Mouse (Mus musculus): ENCODE data around the gene Hist1h1a.

Gene Hist1h1a

DNA sequence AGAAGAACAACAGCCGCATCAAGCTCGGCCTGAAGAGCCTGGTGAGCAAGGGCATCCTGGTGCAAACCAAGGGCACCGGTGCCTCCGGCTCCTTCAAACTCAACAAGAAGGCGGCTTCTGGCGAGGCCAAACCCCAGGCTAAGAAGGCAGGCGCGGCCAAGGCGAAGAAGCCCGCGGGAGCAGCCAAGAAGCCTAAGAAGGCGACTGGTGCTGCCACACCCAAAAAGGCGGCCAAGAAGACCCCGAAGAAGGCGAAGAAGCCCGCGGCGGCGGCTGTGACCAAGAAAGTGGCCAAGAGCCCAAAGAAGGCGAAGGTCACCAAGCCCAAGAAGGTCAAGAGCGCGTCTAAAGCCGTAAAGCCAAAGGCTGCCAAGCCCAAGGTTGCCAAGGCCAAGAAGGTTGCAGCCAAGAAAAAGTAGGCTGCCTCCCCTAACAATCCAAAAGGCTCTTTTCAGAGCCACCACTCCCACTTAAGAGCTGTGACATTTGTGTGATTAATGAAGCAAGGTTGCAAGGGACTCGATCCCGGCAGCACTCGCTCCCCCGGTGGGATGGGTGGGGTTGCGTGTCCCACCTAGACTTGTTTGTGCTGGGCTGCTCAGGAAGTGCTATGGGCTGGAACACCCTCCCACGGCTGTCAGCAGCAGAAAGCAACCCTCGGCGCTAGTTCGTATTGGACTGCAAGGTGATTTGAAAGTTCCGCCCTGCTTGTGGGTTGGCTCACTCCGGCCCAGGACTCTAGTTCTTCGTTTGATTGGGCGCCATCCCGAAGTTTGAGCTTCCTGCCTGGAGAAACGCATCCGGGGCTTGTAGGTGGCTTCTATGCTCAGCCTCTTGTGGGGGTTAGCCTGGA is 24.2 kb upstream of the Hist1h1a start:
- CTCF ChIA-PET = interaction anchor here in 2 of 4 experiments (1.0 to 3.0 kb wide), 5 partner anchors 10 to 42 kb away, joined by 3 to 11 read pairs (median 3); partner anchors contain the start of genes Hist1h2ab (in 1 of the 2), Hist1h3b (in 1 of the 2) and Hist1h4c (in 1 of the 2)
- POLR2A ChIA-PET = interaction anchor here (0.5 to 44.4 kb wide), 138 partner anchors 3 to 1986 kb away, joined by 3 to 2331 read pairs (median 5); partner anchors contain the start of genes Hist1h1a (in 4 of the 4), Hist1h2ab (in 4 of the 4), Hist1h2bc (in 4 of the 4) and Hist1h2be (in 4 of the 4)

- ChIA-PET POLR2A (interaction anchor here (0.5 to 44.4 kb wide), 114 partner anchors 2 to 1986 kb away, joined by 3 to 2331 read pairs (median 6); partner anchors contain the start of genes Hist1h1a (in 4 of the 4), Hist1h2ab (in 4 of the 4), Hist1h2bc (in 4 of the 4) and Hist1h2be (in 4 of the 4)), CTCF (interaction anchor here in 2 of 4 experiments (1.0 to 3.0 kb wide), 4 partner anchors 10 to 43 kb away, joined by 3 to 11 read pairs (median 3); partner anchors contain the start of genes Hist1h2ab (in 1 of the 2), Hist1h3b (in 1 of the 2) and Hist1h4c (in 1 of the 2))
Observed at GRCm38 (mm10) chr13:23739922-23740252, 23.6 kb upstream of the Hist1h1a start.

DNA sequence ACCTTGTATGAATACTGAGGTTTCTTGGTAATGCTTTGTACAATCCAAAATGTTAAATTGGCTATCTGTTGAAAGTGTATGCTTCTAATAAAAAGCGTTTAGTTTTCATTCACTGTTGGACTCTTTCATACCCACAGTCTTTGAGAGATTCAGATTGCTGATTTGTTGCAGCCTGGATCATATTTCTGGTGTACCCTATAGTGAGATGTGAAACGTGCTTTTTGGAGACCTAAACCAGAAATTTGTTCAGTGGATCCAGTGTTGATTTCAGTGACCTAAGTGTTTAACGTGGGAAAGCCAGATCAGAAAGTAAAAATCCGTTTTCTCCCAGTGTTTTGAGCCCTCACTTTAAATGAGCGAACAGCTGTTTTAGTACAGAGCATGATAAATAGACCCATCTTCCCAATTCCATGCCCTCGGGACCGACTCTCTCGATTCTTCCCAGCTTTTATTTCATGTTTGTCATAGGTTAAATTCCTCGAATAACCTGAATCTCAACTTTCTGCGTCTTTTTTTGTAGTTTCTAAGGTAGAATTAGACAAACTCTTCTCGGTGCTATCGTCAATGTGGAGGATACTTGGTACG is 23.1 kb upstream of the Hist1h1a start:
- POLR2A ChIA-PET = interaction anchor here (0.5 to 44.4 kb wide), 100 partner anchors 2 to 1987 kb away, joined by 3 to 2331 read pairs (median 7); partner anchors contain the start of genes Hist1h1a (in 4 of the 4), Hist1h2ac (in 4 of the 4), Hist1h2bc (in 4 of the 4) and Hist1h3a (in 4 of the 4)
- CTCF ChIA-PET = interaction anchor here in 2 of 4 experiments (1.0 to 3.0 kb wide), 4 partner anchors 11 to 43 kb away, joined by 3 to 11 read pairs (median 3); partner anchors contain the start of genes Hist1h2ab (in 1 of the 2), Hist1h3b (in 1 of the 2) and Hist1h4c (in 1 of the 2)

DNA sequence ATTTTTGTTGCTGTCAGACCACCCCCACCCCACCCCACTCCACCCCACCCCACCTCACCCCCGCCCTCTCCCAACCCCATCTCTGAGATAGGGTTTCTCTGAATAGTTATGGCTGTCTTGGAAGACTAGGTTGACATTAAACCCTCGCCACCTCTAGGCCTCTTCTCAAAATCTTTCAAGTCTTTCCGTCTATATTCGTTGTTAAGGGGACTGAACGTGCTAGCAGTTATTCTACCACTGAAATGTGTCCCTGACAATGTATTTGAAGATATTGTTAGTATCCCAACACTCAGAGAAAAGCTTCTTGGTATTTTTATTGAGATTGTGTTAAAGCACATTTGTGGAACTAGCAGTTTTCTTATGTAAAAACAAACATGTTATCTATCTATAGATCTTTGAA is 22.6 kb upstream of the Hist1h1a start:
- ChIA-PET CTCF (interaction anchor here in 1 of 4 experiments (3.0 kb wide), 1 partner anchor 11 kb away, joined by 11 read pairs; the partner anchor contains the start of genes Hist1h2ab and Hist1h3b), POLR2A (interaction anchor here (1.1 to 44.4 kb wide), 32 partner anchors 1 to 541 kb away, joined by 3 to 2331 read pairs (median 48); partner anchors contain the start of genes Hist1h1a (in 4 of the 4), Hist1h2ac (in 4 of the 4), Hist1h2bc (in 4 of the 4) and Hist1h3a (in 4 of the 4))

DNA sequence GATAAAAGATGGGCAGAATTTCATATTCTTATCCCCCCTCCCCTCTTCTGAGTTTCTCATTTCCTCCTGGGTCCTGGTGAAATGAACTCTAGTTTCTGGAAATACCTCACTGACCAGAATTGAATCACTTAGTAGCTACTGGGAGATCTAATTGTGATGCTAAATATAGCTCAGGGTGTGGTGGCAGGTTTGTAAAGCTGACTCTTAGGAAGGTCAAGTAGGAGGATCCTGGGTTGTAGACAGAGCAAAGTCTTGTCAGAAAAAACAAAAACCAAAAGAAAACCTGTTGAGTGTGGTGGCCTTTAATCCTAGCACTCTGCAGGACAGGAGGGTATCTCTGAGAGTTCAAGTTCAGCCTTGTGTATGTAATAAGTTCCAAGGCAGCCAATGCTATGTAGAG is 21.5 kb upstream of the Hist1h1a start:
- ChIA-PET POLR2A (interaction anchor here (0.6 to 44.4 kb wide), 75 partner anchors 0 to 1699 kb away, joined by 3 to 2331 read pairs (median 5); partner anchors contain the start of genes Hist1h1a (in 4 of the 4), Hist1h2ab (in 4 of the 4), Hist1h3a (in 4 of the 4) and Hist1h3b (in 4 of the 4)), CTCF (interaction anchor here in 1 of 4 experiments (0.6 to 1.0 kb wide), 3 partner anchors 18 to 1855 kb away, joined by 3 to 4 read pairs (median 3); partner anchors contain the start of gene Hist1h4c)

DNA sequence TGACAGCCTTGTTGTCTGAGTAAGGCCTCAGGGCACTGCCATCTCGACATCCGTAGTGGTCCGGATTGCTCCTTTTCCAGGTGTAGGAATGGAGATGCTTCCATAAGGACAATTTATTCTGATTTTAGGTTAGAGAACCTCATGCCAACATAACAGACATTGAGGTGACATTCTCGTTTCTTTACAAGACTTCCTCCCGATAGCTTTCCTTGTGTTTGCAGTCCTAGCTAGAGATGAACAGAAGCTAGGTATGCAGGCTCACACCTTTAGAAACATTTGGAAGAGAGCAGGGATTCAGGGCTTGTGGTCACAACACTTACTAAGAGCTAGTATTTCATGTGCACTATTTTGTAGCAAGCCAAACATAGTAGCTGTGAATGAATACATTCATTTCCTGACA is 20.3 kb upstream of the Hist1h1a start:
- POLR2A ChIA-PET = interaction anchor here (0.6 to 44.4 kb wide), 50 partner anchors 1 to 1956 kb away, joined by 3 to 2331 read pairs (median 12); partner anchors contain the start of genes Hist1h1a (in 4 of the 4), Hist1h2ab (in 4 of the 4), Hist1h3a (in 4 of the 4) and Hist1h3b (in 4 of the 4)
- CTCF ChIA-PET = interaction anchor here in 1 of 4 experiments (1.1 kb wide), 1 partner anchor 42 kb away, joined by 7 read pairs; no protein-coding TSS in a partner anchor

DNA sequence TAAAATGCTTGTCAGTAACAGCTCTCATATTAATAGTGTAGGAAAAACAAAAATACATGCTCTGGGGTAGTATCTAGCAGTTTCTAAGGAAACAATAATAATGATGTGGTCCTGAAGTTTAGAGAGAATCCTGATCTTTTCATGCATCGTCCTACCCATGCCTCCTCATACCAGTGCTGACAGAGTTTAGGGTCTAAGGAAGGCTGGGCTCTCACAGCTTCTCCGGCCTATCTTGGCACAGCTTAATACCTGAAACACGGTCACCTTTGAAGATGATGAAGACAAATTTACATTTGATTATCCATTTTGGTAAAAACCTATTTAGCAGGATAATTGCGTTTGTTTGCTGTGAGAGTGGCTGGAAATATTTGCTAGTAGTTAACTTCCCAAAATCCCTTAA is 19.5 kb upstream of the Hist1h1a start:
- POLR2A ChIA-PET = interaction anchor here (0.6 to 44.4 kb wide), 50 partner anchors 2 to 1957 kb away, joined by 3 to 2331 read pairs (median 8); partner anchors contain the start of genes Hist1h3a (in 4 of the 4), Hist1h4a (in 4 of the 4), Hist1h4b (in 4 of the 4) and Hist1h1a (in 3 of the 4)
- CTCF ChIA-PET = interaction anchor here in 1 of 4 experiments (1.1 kb wide), 1 partner anchor 42 kb away, joined by 7 read pairs; no protein-coding TSS in a partner anchor

DNA sequence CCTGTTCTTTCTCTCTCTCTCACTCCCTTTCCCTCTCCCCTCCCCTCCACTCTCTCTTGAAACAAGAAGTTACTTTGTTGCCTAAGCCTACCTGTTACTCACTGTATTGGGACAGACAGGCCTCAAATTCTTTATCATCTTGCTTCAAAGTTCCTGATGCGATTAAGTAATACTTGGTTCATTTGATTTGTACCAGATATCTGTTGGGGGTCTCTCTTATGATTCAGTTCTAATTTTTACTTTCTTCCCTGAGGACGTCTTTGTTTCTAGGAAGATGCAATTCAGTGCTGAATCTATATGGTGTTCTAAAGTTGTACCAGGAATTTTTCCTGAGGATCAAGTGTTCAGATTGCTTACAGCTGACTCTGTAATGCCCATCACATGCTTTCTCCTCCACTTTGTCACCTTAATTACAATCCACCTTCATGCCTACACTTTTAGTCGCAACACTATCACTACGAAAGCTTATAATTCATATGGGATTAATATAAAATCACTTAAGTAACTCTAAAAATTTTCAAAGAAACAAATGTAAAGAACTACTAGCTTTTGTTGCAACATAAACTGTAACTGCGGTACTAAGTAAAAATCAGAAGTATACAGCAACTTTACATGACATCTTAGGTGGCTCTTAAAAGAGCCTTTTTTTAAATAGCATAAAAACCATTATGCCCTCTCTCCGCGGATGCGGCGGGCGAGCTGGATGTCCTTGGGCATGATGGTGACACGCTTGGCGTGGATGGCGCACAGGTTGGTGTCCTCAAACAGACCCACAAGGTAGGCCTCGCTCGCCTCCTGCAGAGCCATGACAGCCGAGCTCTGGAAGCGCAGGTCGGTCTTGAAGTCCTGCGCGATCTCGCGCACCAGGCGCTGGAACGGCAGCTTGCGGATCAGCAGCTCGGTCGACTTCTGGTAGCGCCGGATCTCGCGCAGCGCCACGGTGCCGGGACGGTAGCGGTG is 18.8 kb upstream of the Hist1h1a start:
- POLR2A ChIA-PET = interaction anchor here (0.6 to 44.4 kb wide), 55 partner anchors 3 to 1958 kb away, joined by 3 to 2331 read pairs (median 8); partner anchors contain the start of genes Hist1h3a (in 4 of the 4), Hist1h4a (in 4 of the 4), Hist1h4b (in 4 of the 4) and Hist1h4d (in 4 of the 4)
- CTCF ChIA-PET = interaction anchor here in 1 of 4 experiments (1.1 kb wide), 1 partner anchor 43 kb away, joined by 7 read pairs; no protein-coding TSS in a partner anchor

- ChIA-PET POLR2A (interaction anchor here (0.6 to 44.4 kb wide), 65 partner anchors 4 to 1959 kb away, joined by 3 to 2331 read pairs (median 7); partner anchors contain the start of genes Hist1h4a (in 4 of the 4), Hist1h4b (in 4 of the 4), Hist1h4d (in 4 of the 4) and Hist1h1a (in 3 of the 4)), CTCF (interaction anchor here in 1 of 4 experiments (0.7 kb wide), 2 partner anchors 48 to 199 kb away, joined by 3 to 6 read pairs; partner anchors contain the start of gene Hist1h4c)
Observed at GRCm38 (mm10) chr13:23745381-23746161, 17.9 kb upstream of the Hist1h1a start, which contains the start of gene Hist1h3c. Gene Hist1h3c, minus strand, starts transcription at chr13:23745602.

DNA sequence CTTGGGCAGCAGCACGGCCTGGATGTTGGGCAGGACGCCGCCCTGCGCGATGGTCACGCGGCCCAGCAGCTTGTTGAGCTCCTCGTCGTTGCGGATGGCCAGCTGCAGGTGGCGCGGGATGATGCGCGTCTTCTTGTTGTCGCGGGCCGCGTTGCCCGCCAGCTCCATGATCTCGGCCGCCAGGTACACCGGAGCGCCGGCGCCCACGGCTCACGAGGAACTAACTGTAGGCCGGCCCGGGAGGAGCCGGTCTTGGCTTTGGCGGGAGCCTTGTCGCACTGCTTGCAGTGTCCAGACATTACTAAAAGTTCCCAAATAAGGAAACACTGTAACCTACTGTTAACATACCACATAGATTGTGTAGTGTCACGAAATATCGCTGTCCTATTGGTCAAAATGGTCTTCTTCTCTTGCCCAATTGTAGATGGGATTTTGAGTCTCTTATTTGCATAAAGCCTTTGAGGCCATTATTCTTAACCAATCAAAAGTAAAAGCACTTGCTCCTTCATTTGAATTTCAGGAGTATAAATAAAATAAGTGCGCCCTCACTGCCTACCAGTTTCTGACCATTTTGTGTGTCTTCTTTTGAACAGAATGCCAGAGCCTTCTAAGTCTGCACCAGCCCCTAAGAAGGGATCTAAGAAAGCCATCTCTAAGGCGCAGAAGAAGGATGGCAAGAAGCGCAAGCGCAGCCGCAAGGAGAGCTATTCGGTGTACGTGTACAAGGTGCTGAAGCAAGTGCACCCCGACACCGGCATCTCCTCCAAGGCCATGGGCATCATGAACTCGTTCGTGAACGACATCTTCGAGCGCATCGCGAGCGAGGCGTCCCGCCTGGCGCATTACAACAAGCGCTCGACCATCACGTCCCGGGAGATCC is 17.0 kb upstream of the Hist1h1a start, which contains the start of gene Hist1h2bb:
Hist1h2bb (plus strand) TSS at position 534 of the 880 bp plus-strand sequence.
- ChIA-PET CTCF (interaction anchor here in 1 of 4 experiments (0.7 kb wide), 2 partner anchors 48 to 200 kb away, joined by 3 to 6 read pairs; partner anchors contain the start of gene Hist1h4c), POLR2A (interaction anchor here (0.6 to 44.4 kb wide), 67 partner anchors 4 to 1960 kb away, joined by 3 to 2331 read pairs (median 6); partner anchors contain the start of genes Hist1h1c (in 4 of the 4), Hist1h4a (in 4 of the 4), Hist1h4b (in 4 of the 4) and Hist1h4d (in 4 of the 4))

GRCm38 (mm10) chr13:23747081-23747891 is 16.2 kb upstream of the Hist1h1a start:
- CTCF ChIA-PET = no interaction called here
- POLR2A ChIA-PET = interaction anchor here (0.7 to 44.4 kb wide), 54 partner anchors 4 to 1993 kb away, joined by 3 to 2331 read pairs (median 6); partner anchors contain the start of genes Hist1h1c (in 4 of the 4), Hist1h2bc (in 4 of the 4), Hist1h4a (in 4 of the 4) and Hist1h4b (in 4 of the 4)

DNA sequence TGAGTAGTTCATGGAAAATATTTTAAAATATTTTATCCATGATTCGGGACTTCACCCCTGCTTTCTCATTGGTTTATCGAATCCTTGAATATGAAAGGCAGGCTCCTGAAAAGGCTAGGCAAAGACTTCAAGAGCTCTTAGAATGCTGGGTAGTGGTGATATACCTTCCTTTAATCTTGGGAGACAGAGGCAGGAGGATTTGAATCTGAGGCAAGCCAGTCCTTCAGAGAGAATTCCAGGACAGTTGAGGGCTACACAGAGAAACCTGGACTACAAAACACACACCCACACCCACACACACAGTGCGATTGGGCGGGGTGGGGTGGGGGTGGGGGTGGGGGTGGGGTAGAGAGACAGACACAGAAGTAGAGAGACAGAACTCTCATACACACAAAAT is 15.6 kb upstream of the Hist1h1a start:
- ChIA-PET CTCF (no interaction called here), POLR2A (interaction anchor here (0.6 to 44.4 kb wide), 51 partner anchors 4 to 1994 kb away, joined by 3 to 2331 read pairs (median 6); partner anchors contain the start of genes Hist1h1c (in 4 of the 4), Hist1h2bc (in 4 of the 4), Hist1h4a (in 4 of the 4) and Hist1h1a (in 3 of the 4))

GRCm38 (mm10) chr13:23749563-23750121 is 13.8 kb upstream of the Hist1h1a start:
- ChIA-PET CTCF (no interaction called here), POLR2A (interaction anchor here in 3 of 4 experiments (1.0 to 44.4 kb wide), 28 partner anchors 6 to 1707 kb away, joined by 3 to 2331 read pairs (median 28); partner anchors contain the start of genes Hist1h1a (in 3 of the 3), Hist1h1c (in 3 of the 3), Hist1h3c (in 3 of the 3) and Hist1h4a (in 3 of the 3))
